Mouse (Mus musculus) gastrocnemius, postnatal 25 days (tissue): ENCODE results near the gene Rasip1. TPM values are rescaled to one million over a fixed set of nuclear protein-coding genes. Genes with fewer than 3 reads are reported as not detected.

Source experiments
- DNase-seq: peaks from one replicate; pipeline ENCODE4 v3.0.0; 2022
- long read RNA-seq, 2 experiments: library from polyadenylated mRNA; stranded (forward); transcript quantifications; one replicate each; pipeline ENCODE4 v2.0.0; 2021
- total RNA-seq, 2 experiments: library from RNA; stranded (reverse); gene quantifications; 1 replicate in 1 of 2; 2 replicates in 1 of 2; pipeline ENCODE4 v1.2.3; 2021

The Rasip1 gene
- total RNA-seq = 1 to 10 TPM; 6.1 to 8.5 TPM
- long read RNA-seq, experiment 1, partial matches to known transcripts = 0 of 2 reads
- long read RNA-seq, experiment 1, other reads (novel, unspliced or antisense) = 0 of 2 reads
- long read RNA-seq, experiment 2, transcript Rasip1-201 (12 exons, 3,202 nt) = major isoform, 9 of 14 reads
- long read RNA-seq, experiment 2, partial matches to known transcripts = 2 of 14 reads
- long read RNA-seq, experiment 2, other reads (novel, unspliced or antisense) = 3 of 14 reads

- no peak for DNase-seq
Observed at GRCm38 (mm10) chr7:45627261-45627660, at the start of gene Rasip1. Gene Rasip1, plus strand, starts transcription at chr7:45627488.

GRCm38 (mm10) chr7:45585923-45586322 is 41.4 kb upstream of the Rasip1 start:
- no peak for DNase-seq

DNA sequence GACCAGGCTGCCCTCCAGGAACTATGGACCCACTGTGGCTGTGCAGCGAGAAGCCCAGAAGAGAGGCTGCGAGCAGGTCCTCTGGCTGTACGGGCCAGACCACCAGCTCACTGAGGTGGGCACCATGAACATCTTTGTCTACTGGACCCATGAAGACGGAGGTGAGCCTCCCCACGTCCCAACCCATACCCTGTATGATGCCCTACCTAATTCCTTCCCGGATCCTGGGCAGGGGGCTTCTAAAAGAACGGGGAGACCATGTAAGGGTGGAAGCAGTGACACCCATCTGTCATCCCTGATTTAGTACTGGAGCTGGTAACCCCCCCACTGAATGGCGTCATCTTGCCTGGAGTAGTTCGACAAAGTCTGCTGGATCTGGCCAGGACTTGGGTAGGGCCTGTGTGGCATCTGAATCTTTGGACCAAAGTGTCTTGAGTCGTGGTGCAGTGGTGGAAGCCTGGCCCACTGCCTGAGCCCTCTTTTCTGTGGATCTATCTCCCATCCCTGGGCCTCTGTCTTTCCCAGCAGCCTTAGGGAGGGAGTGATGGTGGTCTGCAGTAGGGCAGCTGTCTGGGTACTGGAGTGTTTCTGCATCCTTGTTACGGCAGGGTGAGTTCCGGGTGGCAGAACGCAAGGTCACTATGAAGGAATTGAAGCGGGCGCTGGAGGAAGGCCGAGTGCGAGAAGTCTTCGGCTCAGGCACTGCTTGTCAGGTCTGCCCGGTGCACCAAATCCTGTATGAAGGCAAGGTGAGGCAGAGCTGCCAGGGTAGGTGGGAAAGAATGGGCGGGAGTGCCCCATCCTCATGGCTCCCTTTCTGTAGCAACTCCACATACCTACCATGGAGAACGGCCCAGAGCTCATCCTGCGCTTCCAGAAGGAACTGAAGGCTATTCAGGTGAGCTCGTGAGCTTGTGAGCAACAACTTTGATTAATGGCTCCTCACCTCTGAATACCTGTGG is 39.4 kb upstream of the Rasip1 start:
- no peak for DNase-seq

DNA sequence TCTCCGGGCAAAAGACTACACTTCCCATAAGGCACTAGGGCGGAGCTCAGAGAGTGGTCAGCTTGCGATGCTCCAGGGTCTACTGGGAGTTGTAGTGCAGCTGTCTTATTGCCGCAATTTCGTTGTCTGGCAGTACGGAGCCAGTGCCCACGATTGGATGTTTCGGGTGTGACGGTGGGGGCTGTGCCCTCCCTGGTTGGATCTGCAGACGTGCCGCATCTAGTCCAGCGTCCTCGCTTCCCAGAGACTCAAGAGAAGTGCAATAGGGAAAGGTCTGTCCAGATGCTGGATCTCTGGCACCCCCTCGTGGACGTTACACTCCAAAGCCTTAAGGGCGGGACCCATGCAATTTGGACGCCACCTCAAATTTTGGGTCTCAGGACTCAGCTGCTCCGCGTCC is 38.1 kb upstream of the Rasip1 start:
- peak; percentile 97 for DNase-seq

DNA sequence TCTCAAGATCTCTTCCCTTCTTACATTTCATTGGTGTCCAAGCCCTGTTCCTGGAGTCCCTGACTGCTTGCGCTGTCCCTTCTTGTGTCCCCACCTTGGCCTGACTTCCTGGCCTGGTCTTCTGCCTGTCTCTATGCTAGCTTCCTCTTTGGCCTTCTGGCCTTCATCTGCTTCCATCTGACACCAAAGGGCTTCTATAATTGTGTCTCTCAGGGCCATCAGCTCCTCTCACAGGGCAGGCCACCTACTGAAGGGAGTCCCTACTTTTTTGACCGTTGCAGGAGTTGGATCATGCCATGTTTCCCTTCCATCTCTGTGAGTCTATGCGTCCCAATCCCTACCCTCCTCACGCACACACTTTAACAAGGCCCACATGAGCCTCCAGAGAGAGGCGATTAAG is 37.4 kb upstream of the Rasip1 start:
- no peak for DNase-seq

DNA sequence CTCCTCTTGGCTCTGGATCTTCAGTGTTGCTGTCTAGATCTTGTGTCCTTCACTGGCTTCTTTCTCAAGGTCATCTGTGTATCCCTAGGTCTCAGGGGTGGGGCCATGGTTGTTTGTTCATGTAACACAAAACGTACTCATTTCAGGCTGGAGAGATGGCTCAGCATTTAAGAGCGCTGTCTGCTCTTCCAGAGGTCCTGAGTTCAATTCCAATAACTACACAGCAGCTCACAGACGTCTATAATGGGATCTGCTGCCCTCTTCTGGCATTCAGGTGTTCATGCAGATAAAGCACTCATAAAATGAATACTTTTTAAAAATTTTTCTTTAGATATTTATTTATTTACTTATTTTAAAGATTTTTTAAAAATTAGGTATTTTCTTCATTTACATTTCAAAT is 36.4 kb upstream of the Rasip1 start:
- DNase-seq = no peak

GRCm38 (mm10) chr7:45591880-45592279 is 35.4 kb upstream of the Rasip1 start:
- DNase-seq = no peak

DNA sequence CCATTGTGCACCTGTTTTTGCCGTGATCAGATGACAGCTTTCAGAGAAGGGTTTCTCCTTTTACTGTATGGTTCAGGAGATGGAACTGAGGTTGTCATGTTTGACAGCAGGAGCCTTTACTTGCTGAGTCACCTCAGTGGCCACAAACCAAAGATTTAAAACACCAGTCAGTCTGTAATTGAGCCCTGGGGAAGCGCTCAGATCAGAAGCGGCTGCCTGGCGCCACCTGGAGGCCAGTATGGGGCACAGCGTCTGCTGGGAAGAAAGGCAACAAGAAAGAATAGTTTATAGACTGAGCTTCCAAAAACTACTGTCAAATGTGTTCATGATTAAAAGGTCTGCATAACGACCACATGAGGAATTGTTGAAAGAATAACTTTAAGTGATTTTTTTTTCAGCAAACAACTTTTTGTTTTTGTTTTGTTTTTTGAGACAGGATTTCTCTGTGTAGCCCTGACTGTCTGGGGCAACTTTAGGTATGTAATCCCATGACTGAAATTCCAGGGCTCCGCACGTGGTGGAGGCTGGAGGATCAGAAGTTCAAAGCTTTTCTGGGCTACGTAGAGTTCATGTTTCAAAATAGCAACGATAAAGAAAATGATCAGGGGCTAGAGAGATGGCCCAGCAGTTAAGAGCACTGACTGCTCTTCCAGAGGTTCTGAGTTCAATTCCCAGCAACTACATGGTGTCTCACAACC is 34.0 kb upstream of the Rasip1 start:
- DNase-seq = peak; percentile 48

- no peak for DNase-seq
Observed at GRCm38 (mm10) chr7:45595176-45595575, 32.1 kb upstream of the Rasip1 start.

DNA sequence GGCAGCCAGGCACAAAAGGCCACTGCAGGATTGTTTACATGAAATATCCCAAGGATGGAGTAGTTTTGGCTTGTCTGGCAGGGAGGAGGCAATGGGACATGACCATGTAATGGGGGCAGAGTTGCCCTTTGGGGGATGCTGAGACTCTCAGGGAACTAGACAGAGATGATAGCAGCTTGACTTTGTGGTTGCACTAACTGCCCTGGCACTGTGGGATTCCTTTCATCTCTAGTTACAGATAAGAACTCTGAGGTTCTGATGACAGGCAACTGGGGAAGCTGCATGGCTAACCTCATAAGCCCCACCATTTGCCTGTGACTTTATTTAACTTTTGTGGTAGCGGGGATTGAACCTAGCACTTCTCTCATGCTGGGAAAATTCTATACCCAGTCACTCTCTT is 31.2 kb upstream of the Rasip1 start:
- no peak for DNase-seq

- no peak for DNase-seq
Observed at GRCm38 (mm10) chr7:45597013-45597412, 30.3 kb upstream of the Rasip1 start.

GRCm38 (mm10) chr7:45597527-45597926 is 29.8 kb upstream of the Rasip1 start:
- no peak for DNase-seq

DNA sequence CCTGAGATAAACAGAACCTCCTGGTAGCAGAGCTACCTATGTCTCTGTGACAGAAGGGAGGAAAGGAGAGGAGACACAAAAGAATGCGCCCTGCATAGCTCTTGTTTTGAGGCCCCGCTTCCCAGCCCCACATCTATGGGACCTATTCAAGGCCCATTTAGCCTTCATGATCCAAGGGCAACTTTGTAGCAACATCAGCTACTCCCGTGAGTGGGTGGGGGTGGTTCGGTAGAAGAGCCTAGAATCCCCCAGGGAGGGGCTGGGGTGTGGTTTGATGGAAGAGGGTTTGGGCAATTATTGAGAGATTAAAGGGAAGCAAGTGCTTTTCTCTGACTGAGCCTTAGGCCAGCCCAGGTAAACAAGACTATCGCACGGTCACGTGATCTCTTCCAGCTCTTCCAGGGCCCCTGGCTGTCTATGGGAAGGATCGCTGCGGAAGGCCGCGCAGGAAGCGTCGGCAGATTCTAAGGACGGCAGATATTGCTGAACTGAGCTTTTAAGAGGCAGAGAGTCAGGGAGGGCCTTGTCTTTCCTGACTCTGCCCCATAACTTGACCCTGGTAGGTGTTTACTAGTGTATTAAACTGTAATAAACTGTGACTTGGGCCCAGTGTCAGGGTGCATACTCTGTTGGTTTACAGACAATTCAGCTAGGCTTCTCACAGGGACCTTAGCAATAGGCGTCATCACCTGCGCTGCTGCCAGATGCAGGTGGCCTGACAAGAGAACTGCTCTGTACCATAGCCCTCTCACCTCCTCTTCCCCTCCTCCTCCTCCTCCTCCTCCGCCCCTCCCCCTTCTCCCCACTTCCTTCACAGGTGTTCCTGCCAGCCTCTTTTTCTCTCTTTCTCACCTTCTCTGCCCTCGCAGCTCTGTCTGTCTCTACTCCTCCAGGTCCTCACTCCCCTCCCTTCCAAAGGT is 28.1 kb upstream of the Rasip1 start:
- no peak for DNase-seq

DNA sequence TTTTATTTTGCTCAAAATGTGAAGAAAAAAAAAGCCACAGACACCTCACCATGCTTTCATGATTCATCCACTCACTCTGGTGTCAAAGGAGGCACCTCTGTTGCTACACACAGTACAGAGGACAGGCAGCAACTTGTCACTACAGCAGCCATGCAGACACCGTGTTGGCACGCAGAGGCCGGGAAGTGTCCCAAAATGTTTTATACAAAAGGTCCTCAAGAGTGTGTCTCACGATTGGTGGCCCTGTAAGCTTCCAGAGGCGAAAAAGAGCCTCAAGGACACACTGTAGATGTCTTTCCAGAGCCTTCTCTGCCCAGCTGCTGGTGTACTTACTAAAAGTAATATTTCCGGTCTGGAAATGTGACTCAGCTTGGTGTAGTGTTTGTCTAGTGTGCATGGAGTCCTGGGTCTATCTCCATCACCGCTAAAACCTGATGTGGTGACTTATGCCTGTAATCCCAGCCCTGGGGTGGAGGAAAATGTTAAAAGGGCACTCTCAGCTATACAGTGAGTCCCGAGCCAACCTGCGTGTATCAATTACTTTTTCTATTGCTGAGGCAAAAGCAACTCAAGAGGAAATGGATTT is 21.5 kb upstream of the Rasip1 start:
- no peak for DNase-seq

DNA sequence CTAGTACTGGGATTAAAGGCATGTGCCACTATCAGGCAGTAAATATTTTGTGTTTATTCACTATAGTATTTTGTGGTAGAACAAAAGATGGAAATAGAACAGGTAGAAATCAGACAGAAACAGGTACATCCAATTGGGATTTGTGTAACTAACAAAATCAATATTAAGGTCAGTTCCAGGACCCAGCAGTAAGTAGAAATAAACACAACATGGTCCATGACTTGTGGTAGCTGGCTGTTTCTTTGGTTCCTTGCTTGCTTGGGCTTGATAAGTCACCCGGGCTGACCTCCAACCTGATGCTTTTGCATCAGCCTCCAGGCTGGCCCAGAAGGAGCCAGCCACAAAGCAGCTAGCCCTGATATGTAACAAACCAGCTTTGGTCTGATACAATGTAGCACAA is 17.8 kb upstream of the Rasip1 start:
- no peak for DNase-seq

DNA sequence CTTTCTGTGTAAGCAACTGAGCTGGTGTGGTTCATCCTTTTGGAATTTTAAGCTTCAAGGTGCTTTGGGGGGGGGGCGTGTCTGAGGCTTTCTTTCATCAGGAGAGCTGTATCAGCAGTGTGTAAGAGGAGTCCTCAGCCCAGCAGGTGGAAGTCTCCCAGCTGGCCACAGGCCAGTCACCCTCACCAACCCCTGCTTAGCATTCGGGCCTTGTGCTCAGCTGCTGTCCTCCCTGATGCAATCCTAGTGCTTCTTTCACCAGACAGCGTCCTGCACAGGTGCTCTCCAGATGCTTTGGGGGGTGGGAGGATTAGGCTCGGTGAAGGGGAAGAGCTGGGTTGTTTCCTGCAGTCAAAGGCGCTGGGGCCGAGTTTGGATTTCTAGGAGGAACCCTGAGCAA is 11.0 kb upstream of the Rasip1 start:
- no peak for DNase-seq

DNA sequence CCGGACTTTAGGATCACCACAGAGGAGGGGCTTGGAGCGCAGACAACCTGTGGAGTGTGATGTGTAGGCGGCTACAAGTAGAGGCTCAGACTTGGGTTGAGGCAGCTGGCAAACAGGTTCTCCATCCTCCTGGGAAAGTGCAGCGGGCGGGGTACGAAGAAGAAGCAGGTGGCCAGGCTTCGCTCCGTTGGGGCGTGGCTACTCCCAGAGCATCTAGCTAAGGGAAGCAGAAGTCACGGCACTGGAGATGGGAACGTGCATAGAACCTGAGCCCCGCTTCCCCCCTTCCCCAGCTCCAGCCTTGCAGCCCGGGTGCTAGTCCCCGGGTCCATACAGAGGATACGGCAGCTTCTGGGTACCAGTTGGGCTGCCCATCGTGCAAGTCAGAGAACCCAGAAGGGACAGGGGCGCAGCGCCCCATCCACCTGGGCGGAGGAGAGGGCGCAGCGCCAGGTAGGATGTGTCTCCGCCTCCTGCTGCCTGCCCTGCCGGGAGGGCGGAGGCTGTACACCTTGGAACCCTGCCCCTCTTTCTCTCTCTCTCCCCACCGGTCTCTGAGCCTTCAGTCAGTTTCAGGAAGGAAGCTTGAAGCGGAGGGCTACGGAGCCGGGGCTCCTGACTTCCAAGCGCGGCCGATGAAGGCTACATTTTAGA is 10.1 kb upstream of the Rasip1 start, which contains the start of gene Fut1:
Fut1 (plus strand) TSS at position 248 of the 654 bp plus-strand sequence.
- DNase-seq = no peak

GRCm38 (mm10) chr7:45618316-45618715 is 9.0 kb upstream of the Rasip1 start:
- DNase-seq = no peak

- no peak for DNase-seq
Observed at GRCm38 (mm10) chr7:45619592-45619991, 7.7 kb upstream of the Rasip1 start.

GRCm38 (mm10) chr7:45621443-45621842 is 5.8 kb upstream of the Rasip1 start, which contains the start of gene Izumo1:
Gene Izumo1, plus strand, starts transcription at chr7:45621811.
- no peak for DNase-seq

DNA sequence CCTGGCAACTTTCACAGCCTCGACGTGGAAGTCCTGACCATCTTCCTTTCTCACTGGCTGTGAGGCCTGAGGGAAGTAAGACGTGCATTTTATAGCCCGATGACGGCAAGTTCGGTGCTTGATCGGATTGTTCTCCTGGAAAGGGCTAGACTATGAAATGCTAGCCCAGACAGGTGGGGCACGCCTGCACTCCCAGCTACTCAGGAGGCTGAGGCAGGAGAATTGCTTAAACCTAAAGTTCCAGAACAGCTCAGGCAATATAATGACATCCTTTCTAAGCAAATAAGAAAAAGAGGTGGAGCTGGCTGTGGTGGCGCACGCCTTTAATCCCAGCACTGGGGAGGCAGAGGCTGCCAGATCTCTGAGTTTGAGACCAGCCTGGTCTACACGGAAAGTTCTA is 3.8 kb upstream of the Rasip1 start:
- DNase-seq = no peak
